Mouse (Mus musculus) cerebellum, adult 2 months (tissue): ENCODE data around the gene Dok3. TPM values are rescaled to one million over a fixed set of nuclear protein-coding genes. Genes with fewer than 3 reads are reported as not detected.
A peak's percentile ranks its signal among the peaks of the same experiment; 100 is the strongest.

Source experiments
- DNase-seq, 2 experiments: peaks; one replicate each; pipeline ENCODE4 v3.0.0; 2021
- H3K27ac ChIP-seq: fragments of 200-500 bp; 2 replicates; pipeline ENCODE4 v1.5.1; 2012; ENCODE audit warnings: low read length, control low read depth, inconsistent platforms; ENCODE audit not compliant: insufficient read depth
- H3K27me3 ChIP-seq: fragments of 200-500 bp; 2 replicates; pipeline ENCODE4 v1.6.1; 2012; ENCODE audit warnings: inconsistent platforms, mild to moderate bottlenecking, low read length, moderate library complexity; ENCODE audit not compliant: control insufficient read depth, insufficient read depth
- H3K4me1 ChIP-seq: fragments of 200-500 bp; 2 replicates; pipeline ENCODE4 v1.6.1; 2011; ENCODE audit warnings: low read length; ENCODE audit not compliant: control insufficient read depth, insufficient read depth
- H3K4me3 ChIP-seq: fragments of 200-500 bp; replicated peaks from 2 replicates; pipeline ENCODE3; 2011; ENCODE audit warnings: mild to moderate bottlenecking, low read depth, low read length, control low read depth; ENCODE audit not compliant: insufficient read depth
- CTCF ChIP-seq: fragments of 200-500 bp; IDR thresholded peaks from 2 replicates; pipeline ENCODE4 v1.5.1; 2011; ENCODE audit warnings: low read depth, mild to moderate bottlenecking, control low read depth, low read length, moderate library complexity, borderline replicate concordance; ENCODE audit not compliant: insufficient read depth
- POLR2A ChIP-seq: fragments of 200-500 bp; IDR thresholded peaks from 2 replicates; pipeline ENCODE4 v1.6.1; 2011; ENCODE audit warnings: low read length, control low read depth, borderline replicate concordance; ENCODE audit not compliant: insufficient read depth
- WGBS: fragments of 180-500 bp; shearing (Covaris S2); methylation state at CpG from one replicate; pipeline ENCODE4 v1.1.7; 2018; 5-methylcytosine and 5-hydroxymethylcytosine counted together
- polyA plus RNA-seq: library from polyadenylated mRNA; depleted of rRNA; stranded (reverse); fragments of >200 nt; gene quantifications from 2 replicates; pipeline ENCODE4 v1.2.3, GENCODE M21; 2012

The Dok3 gene
- polyA plus RNA-seq, 1 experiment = 9.8 TPM

- no peaks in the 10 kb centered on the region for H3K4me1 ChIP-seq
- H3K4me3 ChIP-seq = no peak overlapping the region
- H3K27me3 ChIP-seq = no peaks in the 10 kb centered on the region
- no peak for TF ChIP-seq POLR2A
- TF ChIP-seq CTCF = no peak
- no peak overlapping the region for H3K27ac ChIP-seq
- DNase-seq = no peak
- WGBS = 47% methylated on average over 8 of the region's 8 CpGs
Observed at GRCm38 (mm10) chr13:55522730-55523129, 6.4 kb downstream of the Dok3 start.

- WGBS = 27% methylated on average over 4 of the region's 4 CpGs
- no peaks in the 10 kb centered on the region for H3K27me3 ChIP-seq
- TF ChIP-seq CTCF (no peak), POLR2A (no peak)
- DNase-seq = no peak
- no peak overlapping the region for H3K27ac ChIP-seq
- no peak overlapping the region for H3K4me3 ChIP-seq
- H3K4me1 ChIP-seq = no peaks in the 10 kb centered on the region
Observed at GRCm38 (mm10) chr13:55519606-55520005, 9.5 kb downstream of the Dok3 start.

GRCm38 (mm10) chr13:55516955-55517354 lies 12.1 kb downstream of the Dok3 start:
- H3K4me3 ChIP-seq = no peak overlapping the region
- TF ChIP-seq CTCF (peak; percentile 95), POLR2A (no peak)
- peak; percentile 80 to 90 for DNase-seq
- H3K27ac ChIP-seq = no peak overlapping the region
- H3K4me1 ChIP-seq = peaks cover 5% of the 10 kb centered on the region
- WGBS = under 1% methylated on average over 5 of the region's 5 CpGs
- H3K27me3 ChIP-seq = no peaks in the 10 kb centered on the region

GRCm38 (mm10) chr13:55513828-55514227 lies 15.3 kb downstream of the Dok3 start:
- peaks cover 5% of the 10 kb centered on the region for H3K4me1 ChIP-seq
- no peak for TF ChIP-seq CTCF
- no peak for TF ChIP-seq POLR2A
- no peak overlapping the region for H3K4me3 ChIP-seq
- no peaks in the 10 kb centered on the region for H3K27me3 ChIP-seq
- WGBS = 34% methylated on average over 9 of the region's 9 CpGs
- no peak overlapping the region for H3K27ac ChIP-seq
- no peak for DNase-seq

- Histone ChIP-seq H3K27me3 (no peaks in the 10 kb centered on the region), H3K27ac (peak within 1 kb of the TSS; percentile 70; the same call in 1 of the 2 replicates), H3K4me3 (peak within 1 kb of the TSS; percentile 67), H3K4me1 (peaks cover 5% of the 10 kb centered on the region)
- TF ChIP-seq CTCF = peak; percentile 93
- peak; percentile 86 for TF ChIP-seq POLR2A
- WGBS = 1% methylated on average over 55 of the region's 55 CpGs
- DNase-seq = peak; percentile 86 to 93
Observed at GRCm38 (mm10) chr13:55513111-55513748, 15.9 kb downstream of the Dok3 start, which contains the start of gene Pdlim7. TSS of gene Pdlim7 (minus strand) at chr13:55513676.

- under 1% methylated on average over 25 of the region's 25 CpGs for WGBS
- TF ChIP-seq POLR2A (no peak), CTCF (no peak)
- no peaks in the 10 kb centered on the region for H3K27me3 ChIP-seq
- peak; percentile 67 for DNase-seq
- H3K4me1 ChIP-seq = peaks cover 5% of the 10 kb centered on the region
- no peak overlapping the region for H3K27ac ChIP-seq
- peak overlapping the region; percentile 67 for H3K4me3 ChIP-seq
Observed at GRCm38 (mm10) chr13:55512379-55513031, 16.6 kb downstream of the Dok3 start.

GRCm38 (mm10) chr13:55511492-55511861 lies 17.6 kb downstream of the Dok3 start:
- Histone ChIP-seq H3K4me3 (no peak overlapping the region), H3K27ac (no peak overlapping the region), H3K4me1 (peaks cover 9% of the 10 kb centered on the region), H3K27me3 (no peaks in the 10 kb centered on the region)
- WGBS = 92% methylated on average over 5 of the region's 5 CpGs
- TF ChIP-seq POLR2A (no peak), CTCF (no peak)
- no peak for DNase-seq

- TF ChIP-seq POLR2A (no peak), CTCF (no peak)
- H3K27ac ChIP-seq = no peak overlapping the region
Observed at GRCm38 (mm10) chr13:55510668-55511491, 18.2 kb downstream of the Dok3 start.

More at GRCm38 (mm10) chr13:55510668-55511491, 18.2 kb downstream of the Dok3 start:
- no peak overlapping the region for H3K4me3 ChIP-seq
- H3K4me1 ChIP-seq = peaks cover 9% of the 10 kb centered on the region
- DNase-seq = no peak
- 77% methylated on average over 6 of the region's 6 CpGs for WGBS
- H3K27me3 ChIP-seq = no peaks in the 10 kb centered on the region
